Comparison of ENCODE assay signal across 12 mouse cellular contexts in the genomic region with DNA sequence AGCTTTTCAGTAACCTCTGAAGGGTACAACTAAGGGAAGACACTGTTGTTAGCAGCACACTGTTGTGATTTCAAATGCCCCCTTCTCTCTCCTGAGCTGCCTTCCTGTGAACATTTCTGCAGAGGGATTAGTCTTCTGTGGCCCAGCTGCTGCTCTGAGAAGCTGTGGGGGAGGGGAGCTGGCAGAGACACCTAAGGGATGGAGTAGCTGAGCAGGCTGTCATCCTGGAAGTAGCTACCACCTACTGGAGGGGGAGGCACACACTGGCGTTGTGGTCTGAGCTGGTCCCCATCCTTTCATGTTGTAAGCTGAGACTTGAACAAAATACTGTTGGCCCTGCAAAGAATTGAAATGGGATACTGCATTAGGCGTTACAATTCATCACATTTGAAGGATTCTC.
DNase-seq lines count a peak whose midpoint lies in the region; ATAC-seq and TF ChIP-seq lines count a peak whose summit lies in the region.
"Had no signal": no experiment of that assay in that cellular context is flagged by ENCODE, and none has a peak within 500 bp of the region (broad histone marks: within the 10 kb centered on the region; RNA-seq: fewer than 3 reads in every experiment).

No protein-coding gene starts in this region.

- 25% methylated on average over 2 of the region's 2 CpGs for WGBS in cerebellum, adult 2 months
- 25% methylated on average over 2 of the region's 2 CpGs for WGBS in hindbrain, embryonic 16.5 days

- no peak overlapping the region for H3K4me2 ChIP-seq in hindbrain, embryonic 16.5 days (ENCODE audit: low read length)
- H3K4me2 ChIP-seq: heart, embryonic 11.5 days had no signal

- H3K27ac ChIP-seq in cerebellum, adult 2 months (ENCODE audit: insufficient read depth, low read length) = no peak overlapping the region
- H3K27ac ChIP-seq in hindbrain, embryonic 16.5 days (ENCODE audit: low read depth, low read length) = no peak overlapping the region

- H3K9me3 ChIP-seq in hindbrain, embryonic 16.5 days (ENCODE audit: control insufficient read depth, low read length) = no peaks in the 10 kb centered on the region

- no peaks in the 10 kb centered on the region for H3K27me3 ChIP-seq in cerebellum, adult 2 months (ENCODE audit: control insufficient read depth, insufficient read depth, low read length)
- H3K27me3 ChIP-seq in hindbrain, embryonic 16.5 days (replicated peaks; ENCODE audit: control insufficient read depth, insufficient read depth, low read length) = no peaks in the 10 kb centered on the region

- peak; percentile 90 to 91 for DNase-seq in cerebellum, postnatal 10 days
- no peak for DNase-seq in cerebellum, adult 2 months
- DNase-seq in left cerebral cortex, adult 18-20 months (ENCODE audit: low spot score in 2 of 2) = peak; percentile 16 to 17
- no peak for DNase-seq in left cerebral cortex, adult 11 months (ENCODE audit: low spot score)
- DNase-seq in retina, postnatal 7 days (ENCODE audit: low read depth, low spot score) = peak; percentile 63
- no peak for DNase-seq in Muller cell, postnatal 12 days (ENCODE audit: inconsistent ontology term)
- DNase-seq: kidney, adult 9 months; thymus, postnatal 4 days had no signal

- H3K36me3 ChIP-seq in hindbrain, embryonic 16.5 days (ENCODE audit: control insufficient read depth, insufficient read depth, low read length) = no peaks in the 10 kb centered on the region

- H3K4me1 ChIP-seq in cerebellum, adult 2 months (ENCODE audit: control insufficient read depth, insufficient read depth, low read length) = no peaks in the 10 kb centered on the region
- no peaks in the 10 kb centered on the region for H3K4me1 ChIP-seq in hindbrain, embryonic 16.5 days (ENCODE audit: control insufficient read depth, insufficient read depth, low read depth, low read length)

- TF ChIP-seq CTCF in cerebellum, adult 2 months (IDR thresholded peaks at IDR 0.05; ENCODE audit: borderline replicate concordance, insufficient read depth, low read depth, low read length) = no peak

- H3K4me3 ChIP-seq in cerebellum, adult 2 months (replicated peaks; ENCODE audit: insufficient read depth, low read depth, low read length) = no peak overlapping the region
- H3K4me3 ChIP-seq in hindbrain, embryonic 16.5 days (ENCODE audit: low read length) = no peak overlapping the region

- no peak for TF ChIP-seq POLR2A in cerebellum, adult 2 months (IDR thresholded peaks at IDR 0.05; ENCODE audit: borderline replicate concordance, insufficient read depth, low read length)

- peak; percentile 40; the same call in 1 of the 2 replicates for ATAC-seq in hindbrain, embryonic 16.5 days
- no peak for ATAC-seq in granulocyte monocyte progenitor cell, adult 5-6 weeks (replicated peaks; ENCODE audit: poor library complexity, severe bottlenecking)
- ATAC-seq: Patski had no signal

- H3K9ac ChIP-seq in hindbrain, embryonic 16.5 days (ENCODE audit: low read depth, low read length) = no peak overlapping the region

Comparison
In these comparisons a context has a peak if more than half of its experiments do, and no peak if none do; other contexts are left out.
1. DNase-seq: peak in cerebellum, postnatal 10 days (2 of 2), left cerebral cortex, adult 18-20 months (2 of 2) and retina, postnatal 7 days (single experiment); none in cerebellum, adult 2 months (0 of 2), left cerebral cortex, adult 11 months (single experiment) and Muller cell, postnatal 12 days (single experiment).